Mouse (Mus musculus): ENCODE data around the gene Fxyd3. TPM values are rescaled to one million over a fixed set of nuclear protein-coding genes. Genes with fewer than 3 reads are reported as not detected.

Fxyd3 gene
- total RNA-seq, 2 experiments from 2014 or later, result not detected

GRCm38 (mm10) chr7:31098697-31099611 is 22.4 kb upstream of the Fxyd3 start:
- no peak for ATAC-seq (replicated peaks; ENCODE audit: poor library complexity)

GRCm38 (mm10) chr7:31097583-31098248 is 21.2 kb upstream of the Fxyd3 start:
- ATAC-seq (replicated peaks; ENCODE audit: poor library complexity), result peak; percentile 90

GRCm38 (mm10) chr7:31096892-31097564 is 20.5 kb upstream of the Fxyd3 start:
- ATAC-seq (replicated peaks; ENCODE audit: poor library complexity), result peak; percentile 15; the same call in 1 of the 2 replicates

- peak; percentile 18; the same call in 1 of the 2 replicates for ATAC-seq (replicated peaks; ENCODE audit: poor library complexity)
Measured at GRCm38 (mm10) chr7:31094774-31095501, 18.4 kb upstream of the Fxyd3 start.

- ATAC-seq (replicated peaks; ENCODE audit: poor library complexity), result peak; percentile 87
Measured at GRCm38 (mm10) chr7:31089721-31090120, 13.2 kb upstream of the Fxyd3 start.

GRCm38 (mm10) chr7:31088206-31088605 is 11.7 kb upstream of the Fxyd3 start:
- no peak for ATAC-seq (replicated peaks; ENCODE audit: poor library complexity)

GRCm38 (mm10) chr7:31087262-31087661 is 10.8 kb upstream of the Fxyd3 start:
- no peak for ATAC-seq (replicated peaks; ENCODE audit: poor library complexity)

GRCm38 (mm10) chr7:31086175-31086755 is 9.8 kb upstream of the Fxyd3 start:
- ATAC-seq (replicated peaks; ENCODE audit: poor library complexity), result no peak

- no peak for ATAC-seq (replicated peaks; ENCODE audit: poor library complexity)
Measured at GRCm38 (mm10) chr7:31085171-31085570, 8.7 kb upstream of the Fxyd3 start.

GRCm38 (mm10) chr7:31084140-31084539 is 7.6 kb upstream of the Fxyd3 start:
- no peak for ATAC-seq (replicated peaks; ENCODE audit: poor library complexity)

GRCm38 (mm10) chr7:31082831-31083588 is 6.5 kb upstream of the Fxyd3 start:
- no peak for ATAC-seq (replicated peaks; ENCODE audit: poor library complexity)

- ATAC-seq (replicated peaks; ENCODE audit: poor library complexity), result no peak
Measured at GRCm38 (mm10) chr7:31082106-31082505, 5.6 kb upstream of the Fxyd3 start.

GRCm38 (mm10) chr7:31081106-31081505 is 4.6 kb upstream of the Fxyd3 start:
- ATAC-seq (replicated peaks; ENCODE audit: poor library complexity), result no peak

GRCm38 (mm10) chr7:31080611-31081010 is 4.1 kb upstream of the Fxyd3 start:
- ATAC-seq (replicated peaks; ENCODE audit: poor library complexity), result no peak

- no peak for ATAC-seq (replicated peaks; ENCODE audit: poor library complexity)
Measured at GRCm38 (mm10) chr7:31079670-31080069, 3.2 kb upstream of the Fxyd3 start.

- peak; percentile 87 for ATAC-seq (replicated peaks; ENCODE audit: poor library complexity)
Measured at GRCm38 (mm10) chr7:31077885-31078445, 1.5 kb upstream of the Fxyd3 start.

GRCm38 (mm10) chr7:31077470-31077869 is 966 bp upstream of the Fxyd3 start:
- ATAC-seq (replicated peaks; ENCODE audit: poor library complexity), result no peak

GRCm38 (mm10) chr7:31074713-31075069 is 1.8 kb downstream of the Fxyd3 start:
- ATAC-seq (replicated peaks; ENCODE audit: poor library complexity), result no peak

GRCm38 (mm10) chr7:31074061-31074712 is 2.3 kb downstream of the Fxyd3 start:
- no peak for ATAC-seq (replicated peaks; ENCODE audit: poor library complexity)

All from megakaryocyte progenitor cell, adult 5-6 weeks (primary cell).